Mouse (Mus musculus) lung, postnatal 4 days (tissue): ENCODE measurements around the gene Gm45618.
"Not testable (repeated sequence)": the region's sequence is repeated elsewhere in the genome, so short reads cannot be mapped to it uniquely, and the experiment has no call there.

Experiments used
- DNase-seq, 2 experiments: peaks; one replicate each; pipeline ENCODE4 v3.0.0; 2021

Gm45618 gene

DNA sequence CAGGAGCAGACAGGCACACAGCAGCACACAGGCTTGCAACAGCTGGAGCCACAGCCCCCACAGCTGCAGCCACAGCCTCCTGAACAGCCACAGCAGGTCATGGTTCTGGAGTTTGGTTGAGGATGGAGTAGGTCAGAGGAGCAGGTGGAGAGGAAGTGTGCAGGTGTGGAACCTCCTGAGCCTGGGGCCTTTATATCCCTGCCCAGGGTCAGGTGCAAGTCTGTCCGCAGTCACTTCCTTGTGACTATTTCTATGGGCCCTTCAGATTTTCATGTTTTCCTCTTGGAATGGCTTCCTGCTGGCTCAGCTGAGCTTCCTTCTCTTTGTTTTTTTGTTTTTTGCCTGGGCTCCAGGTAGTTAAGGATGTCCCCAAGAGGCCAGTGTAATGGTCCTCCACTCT is at the start of gene Gm45618:
TSS of gene Gm45618 (minus strand) at position 101 of the 400 bp plus-strand sequence.
- not testable (repeated sequence) for DNase-seq

DNA sequence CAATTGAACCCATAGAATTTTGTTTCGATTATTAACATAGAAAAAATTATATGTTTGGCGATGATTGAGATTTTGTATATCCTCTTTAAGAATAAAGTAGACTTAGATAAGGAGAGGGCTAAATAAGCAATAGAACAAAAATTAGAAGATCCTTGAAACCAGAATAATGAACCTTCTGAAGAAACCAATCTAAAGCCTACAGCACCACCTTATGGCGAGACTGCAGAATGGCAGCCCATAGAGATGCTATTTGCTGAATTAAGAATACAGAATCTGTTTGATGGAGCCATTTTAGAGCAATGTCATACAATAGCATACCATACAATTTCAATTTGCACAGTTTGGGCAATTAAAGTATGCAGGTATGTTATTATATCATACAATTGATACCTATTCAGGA is 49.3 kb upstream of the Gm45618 start:
- no peak for DNase-seq

DNA sequence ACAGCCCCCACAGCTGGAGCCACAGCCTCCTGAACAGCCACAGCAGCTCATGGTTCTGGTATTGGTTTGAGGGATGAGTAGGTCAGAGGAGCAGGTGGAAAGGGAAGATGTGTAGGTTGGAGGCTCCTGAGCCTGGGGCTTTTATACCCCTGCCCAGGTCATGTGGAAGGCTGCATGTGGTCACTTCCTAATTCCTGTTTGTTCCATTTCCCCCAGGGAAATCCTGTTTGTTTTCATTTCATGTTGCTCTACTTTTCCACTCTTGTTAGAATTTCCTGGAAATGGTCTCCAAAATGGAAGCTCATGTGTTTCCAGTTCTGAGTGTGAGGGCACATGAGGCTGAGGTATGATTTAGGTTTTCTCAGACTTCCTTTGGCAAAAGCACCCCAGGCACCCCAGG is 45.1 kb upstream of the Gm45618 start, which contains the start of gene Gm4553:
TSS of gene Gm4553 (minus strand) at position 101 of the 400 bp plus-strand sequence.
- DNase-seq, result not testable (repeated sequence)

DNA sequence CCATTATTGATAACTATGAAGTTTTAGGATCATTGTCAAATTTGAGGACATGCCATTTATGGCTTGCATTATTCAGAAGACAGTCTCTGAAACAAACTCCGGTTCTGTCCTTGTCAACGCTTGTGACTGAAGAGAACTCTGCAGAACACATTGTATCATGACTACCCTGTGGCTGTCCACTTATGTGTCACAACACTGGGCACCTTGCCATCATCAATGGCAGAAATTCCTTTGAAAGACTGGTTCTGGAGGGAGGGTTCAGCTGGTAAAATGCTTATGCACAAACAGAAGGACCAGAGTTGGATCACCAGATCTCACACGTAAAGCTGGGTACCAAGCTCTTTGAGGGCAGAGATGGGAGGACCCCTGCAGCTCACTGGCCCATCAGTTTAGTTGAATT is 38.8 kb upstream of the Gm45618 start:
- no peak for DNase-seq

DNA sequence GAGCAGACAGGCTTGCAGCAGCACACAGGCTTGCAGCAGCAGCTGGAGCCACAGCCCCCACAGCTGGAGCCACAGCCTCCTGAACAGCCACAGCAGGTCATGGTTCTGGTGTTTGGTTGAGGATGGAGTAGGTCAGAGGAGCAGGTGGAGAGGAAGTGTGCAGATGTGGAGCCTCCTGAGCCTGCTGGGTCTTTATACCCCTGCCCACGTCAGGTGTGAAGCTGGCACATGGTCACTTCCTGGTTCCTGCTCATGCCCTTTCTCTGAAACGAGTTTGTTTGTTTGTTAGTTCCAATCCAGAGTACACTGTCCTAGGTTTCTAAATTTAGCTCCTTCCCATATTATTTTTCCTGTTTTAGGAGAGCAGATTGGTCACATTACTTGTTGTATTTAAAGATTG is 36.5 kb upstream of the Gm45618 start, which contains the start of gene Gm29735:
TSS of gene Gm29735 (minus strand) at position 101 of the 400 bp plus-strand sequence.
- DNase-seq, result not testable (repeated sequence)

DNA sequence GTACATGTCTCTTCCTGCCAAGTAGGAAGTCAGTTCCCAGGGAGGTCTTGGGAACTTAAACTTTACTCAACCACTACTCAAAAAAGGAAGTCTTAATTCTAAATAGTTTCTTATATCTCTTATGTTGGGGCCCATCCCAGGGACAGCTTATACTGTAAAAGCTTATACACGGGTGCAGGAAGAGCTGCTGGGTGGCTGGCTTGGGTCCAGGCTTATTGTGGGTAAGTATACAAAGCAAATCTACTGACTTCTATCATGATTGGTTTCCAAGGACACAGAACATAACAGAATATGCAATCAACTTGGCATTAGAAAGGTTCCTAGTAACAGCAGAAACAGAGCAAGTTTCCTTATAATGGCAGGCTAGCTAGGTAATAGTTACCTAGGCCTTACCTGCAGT is 34.8 kb upstream of the Gm45618 start:
- no peak for DNase-seq

DNA sequence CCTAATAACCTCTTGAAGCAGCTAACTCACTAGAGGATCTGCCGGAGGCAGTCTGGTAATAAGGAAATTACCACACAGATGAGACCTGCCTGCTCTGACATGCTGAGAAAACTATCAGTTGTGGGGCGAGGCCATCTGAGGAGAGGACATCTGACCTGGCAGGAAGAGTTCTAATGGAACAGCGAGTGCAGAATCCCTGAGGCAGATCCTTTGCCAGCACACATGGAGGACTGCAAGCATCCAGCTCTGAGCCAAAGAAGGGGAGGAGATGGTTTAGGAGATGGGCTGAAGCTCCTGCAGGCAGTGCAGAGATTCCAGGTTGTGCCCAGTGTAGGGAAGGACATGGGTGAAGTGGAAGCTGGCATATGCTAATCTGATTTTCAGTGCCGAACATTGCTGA is 31.7 kb upstream of the Gm45618 start:
- no peak for DNase-seq

DNA sequence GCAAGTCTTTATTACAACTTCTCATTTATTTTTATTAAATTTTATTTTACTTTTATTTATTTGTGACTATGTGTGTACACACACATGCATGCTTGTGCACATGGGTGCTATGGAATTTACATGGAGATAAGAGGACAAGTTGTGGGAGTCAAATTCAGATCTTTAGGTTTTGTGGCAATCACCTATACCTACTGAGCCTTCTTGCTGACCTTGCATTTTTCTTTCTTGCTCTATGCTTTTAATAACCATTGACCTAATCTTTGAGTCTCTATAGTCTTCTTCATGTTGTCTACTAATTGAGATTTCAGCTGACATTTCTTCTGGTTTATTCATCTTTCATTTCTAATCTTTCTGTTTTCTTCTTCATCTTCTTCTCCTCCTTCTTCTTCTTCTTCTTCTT is 28.1 kb upstream of the Gm45618 start:
- no peak for DNase-seq

DNA sequence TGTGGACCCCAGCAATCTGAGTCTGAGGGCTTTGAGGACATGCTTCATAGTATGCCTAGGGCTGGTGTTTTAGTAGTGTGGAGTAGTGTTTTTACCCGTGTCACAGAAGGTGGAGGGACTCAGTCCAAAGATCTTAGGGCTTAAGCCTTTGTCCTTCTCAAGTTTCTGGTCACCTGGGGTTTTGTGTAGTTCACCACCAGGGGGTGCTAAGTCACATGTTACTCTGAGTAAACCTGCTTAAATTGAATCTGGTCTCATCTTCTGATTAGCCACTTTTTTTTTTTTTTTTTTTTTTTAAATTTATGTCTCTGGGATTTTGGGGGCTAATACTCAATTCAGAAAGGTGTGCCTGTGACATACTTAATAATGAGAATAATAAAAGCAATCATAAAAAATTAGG is 25.5 kb upstream of the Gm45618 start:
- peak in 1 of 2 experiments; percentile 53 for DNase-seq

DNA sequence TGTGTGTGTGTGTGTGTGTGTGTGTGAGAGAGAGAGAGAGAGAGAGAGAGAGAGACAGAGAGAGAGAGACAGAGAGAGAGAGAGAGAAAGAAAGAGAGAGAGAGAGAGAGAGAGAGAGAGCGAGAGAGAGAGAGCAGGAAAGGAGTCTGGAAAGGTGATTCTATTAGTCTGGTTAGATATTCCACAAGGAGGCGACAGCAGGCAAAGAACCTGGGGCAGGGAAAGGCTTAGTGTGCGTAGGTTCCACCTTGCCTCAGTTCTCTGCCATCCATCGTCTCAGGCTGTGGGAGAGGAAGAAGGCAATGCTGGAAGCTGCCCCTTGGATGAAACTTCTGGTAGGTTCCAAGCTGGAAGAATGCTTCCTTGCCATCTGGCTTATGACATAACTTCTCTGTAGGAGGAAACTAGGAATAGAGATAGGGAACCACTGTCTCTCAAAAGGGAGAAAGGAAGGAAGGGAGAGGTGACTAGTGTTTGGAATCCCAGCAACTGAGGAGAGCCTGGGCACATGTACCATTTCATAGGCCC is 24.9 kb upstream of the Gm45618 start:
- DNase-seq, result no peak

DNA sequence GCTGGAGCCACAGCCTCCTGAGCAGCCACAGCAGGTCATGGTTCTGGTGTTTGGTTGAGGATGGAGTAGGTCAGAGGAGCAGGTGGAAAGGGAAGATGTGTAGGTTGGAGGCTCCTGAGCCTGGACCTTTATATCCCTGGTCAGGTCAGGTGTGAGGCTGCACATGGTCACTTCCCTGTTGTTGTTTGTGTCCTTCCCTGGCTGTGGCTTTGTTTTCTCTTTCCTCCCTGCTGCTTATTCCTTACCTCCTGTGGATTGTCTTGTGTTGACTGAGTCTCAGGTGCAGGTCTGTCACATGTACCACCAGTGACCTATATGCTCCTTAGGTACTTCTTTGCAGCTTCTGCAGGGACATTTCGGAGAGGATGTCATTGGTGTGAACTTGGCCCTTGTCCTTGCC is 24.0 kb upstream of the Gm45618 start, which contains the start of gene Gm45337:
TSS of gene Gm45337 (minus strand) at position 101 of the 400 bp plus-strand sequence.
- DNase-seq, result no peak

DNA sequence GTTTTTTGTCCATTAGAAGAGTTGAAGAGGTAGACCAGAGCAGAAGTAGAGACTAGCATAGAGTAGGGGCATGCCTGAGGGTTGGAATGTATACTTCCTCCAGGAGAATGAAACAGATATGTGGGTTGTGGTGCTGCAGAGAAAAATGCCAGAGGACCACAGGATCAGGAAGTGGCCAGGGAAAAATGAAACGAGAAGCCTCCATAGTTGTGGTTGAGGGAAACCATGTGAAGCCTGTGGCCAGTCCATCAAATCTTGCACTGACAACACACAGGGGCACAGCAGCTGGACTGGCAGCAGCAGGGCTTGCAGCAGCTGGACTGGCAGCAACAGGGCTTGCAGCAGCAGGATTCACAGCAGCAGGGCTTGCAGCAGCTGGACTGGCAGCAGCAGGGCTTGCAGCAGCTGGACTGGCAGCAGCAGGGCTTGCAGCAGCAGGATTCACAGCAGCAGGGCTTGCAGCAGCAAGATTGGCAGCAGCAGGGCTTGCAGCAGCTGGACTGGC is 23.0 kb upstream of the Gm45618 start:
- not testable (repeated sequence) for DNase-seq

DNA sequence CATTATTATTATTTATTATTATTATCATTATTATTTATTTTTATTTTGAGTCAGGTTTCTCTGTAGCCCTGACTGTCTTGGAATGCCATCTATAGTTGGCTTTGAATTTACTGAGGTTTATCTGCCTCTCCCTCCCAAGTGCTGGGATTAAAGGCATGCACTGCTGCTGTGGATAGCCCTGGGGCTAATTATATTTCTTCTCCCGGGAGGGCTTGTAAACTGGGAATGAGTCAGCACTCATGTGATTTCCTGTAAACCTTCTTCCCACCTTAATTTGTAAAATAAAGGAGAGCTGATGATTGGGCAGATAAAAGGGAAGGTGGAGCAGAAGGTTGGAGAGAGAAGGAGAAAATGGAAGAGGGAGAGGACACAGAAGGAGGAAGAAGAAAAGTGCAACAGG is 20.2 kb upstream of the Gm45618 start:
- no peak for DNase-seq

DNA sequence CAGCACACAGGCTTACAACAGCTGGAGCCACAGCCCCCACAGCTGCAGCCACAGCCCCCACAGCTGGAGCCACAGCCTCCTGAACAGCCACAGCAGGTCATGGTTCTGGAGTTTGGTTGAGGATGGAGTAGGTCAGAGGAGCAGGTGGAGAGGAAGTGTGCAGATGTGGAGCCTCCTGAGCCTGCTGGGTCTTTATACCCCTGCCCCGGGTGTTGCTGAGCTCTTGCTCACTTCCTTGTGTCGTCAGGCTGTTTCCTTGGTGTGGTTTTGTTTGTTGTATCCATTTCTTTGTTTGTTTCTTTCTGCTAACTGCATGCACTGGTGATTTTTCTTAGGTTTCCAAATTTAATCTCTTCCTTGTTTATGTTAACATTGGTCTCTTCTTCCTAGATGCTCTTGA is 15.4 kb upstream of the Gm45618 start, which contains the start of gene Gm39115:
TSS of gene Gm39115 (minus strand) at position 101 of the 400 bp plus-strand sequence.
- not testable (repeated sequence) for DNase-seq

DNA sequence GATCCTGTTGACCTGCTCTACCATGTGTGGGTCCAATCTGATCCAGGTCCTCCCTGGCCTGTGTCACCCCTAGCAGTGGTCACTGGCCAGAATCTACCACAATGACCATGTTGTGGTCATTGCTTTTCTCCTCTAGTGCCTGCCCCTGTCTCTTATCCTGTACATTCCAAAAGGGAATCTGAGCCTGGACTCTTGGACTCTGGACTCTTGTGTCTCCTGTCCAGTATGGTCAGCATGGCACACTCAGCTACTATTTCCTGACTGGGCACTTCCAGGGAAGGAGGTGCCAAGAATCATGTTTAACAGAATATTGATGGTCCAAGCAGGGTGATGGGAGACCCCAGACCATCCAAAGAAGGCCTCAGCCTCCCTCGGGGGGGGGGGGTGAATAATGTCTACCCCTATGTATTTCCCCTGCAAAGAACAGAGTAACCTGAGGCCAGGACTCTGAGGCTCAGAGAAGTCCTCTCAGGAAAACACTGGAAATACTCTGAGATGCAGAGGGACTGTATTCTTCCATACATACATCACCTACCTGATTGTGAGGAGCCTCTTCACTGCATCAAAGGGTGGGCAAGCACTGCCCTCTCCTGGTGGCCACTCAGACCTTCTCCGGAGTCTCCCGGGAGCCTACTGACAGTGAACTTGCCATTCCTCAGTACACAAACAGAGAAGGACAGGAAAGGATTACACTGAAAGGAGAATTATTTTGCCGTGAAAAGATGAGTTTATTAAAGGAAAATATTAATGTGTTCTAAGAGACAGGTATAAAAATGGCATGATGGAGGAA is 13.9 kb upstream of the Gm45618 start:
- no peak for DNase-seq

DNA sequence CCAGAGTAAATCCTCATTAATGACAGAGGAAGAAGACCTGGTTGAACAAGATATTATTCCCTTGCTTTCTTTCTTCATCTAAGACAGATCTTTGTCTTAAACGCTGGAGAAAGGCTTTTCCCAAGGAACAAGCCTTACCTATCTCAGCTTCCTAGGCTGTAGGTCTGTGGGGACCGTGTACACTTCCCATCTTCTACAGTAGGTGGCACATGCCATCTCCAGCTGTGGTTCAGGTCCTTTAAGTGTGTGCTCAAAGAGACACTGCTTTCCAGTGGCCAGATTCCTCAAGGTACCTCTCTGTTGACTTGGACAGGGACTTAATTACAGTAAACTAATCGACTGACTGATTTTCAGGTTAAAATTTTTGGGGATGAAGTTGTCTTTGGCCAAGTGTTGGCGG is 8.3 kb upstream of the Gm45618 start:
- no peak for DNase-seq

DNA sequence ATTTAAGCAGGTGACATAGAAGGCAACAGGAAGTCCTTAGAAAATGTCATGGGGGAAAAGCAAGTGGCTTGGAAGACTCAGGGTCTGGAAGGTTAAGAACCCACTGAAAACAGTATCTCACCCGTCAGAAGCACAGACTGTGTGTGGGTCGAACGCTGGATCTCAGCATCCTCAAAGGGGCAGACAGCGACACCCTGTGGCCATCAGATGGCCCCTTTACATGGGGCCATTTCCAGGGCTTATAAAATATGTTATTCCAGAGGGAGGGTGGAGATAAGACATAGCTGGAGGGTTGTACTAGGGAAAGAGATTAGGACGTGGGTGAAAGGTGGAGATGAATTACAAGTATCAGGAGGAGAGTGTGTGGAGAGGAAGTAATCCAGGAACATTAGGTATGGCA is 897 bp downstream of the Gm45618 start:
- peak in 1 of 2 experiments; percentile 8 for DNase-seq

DNA sequence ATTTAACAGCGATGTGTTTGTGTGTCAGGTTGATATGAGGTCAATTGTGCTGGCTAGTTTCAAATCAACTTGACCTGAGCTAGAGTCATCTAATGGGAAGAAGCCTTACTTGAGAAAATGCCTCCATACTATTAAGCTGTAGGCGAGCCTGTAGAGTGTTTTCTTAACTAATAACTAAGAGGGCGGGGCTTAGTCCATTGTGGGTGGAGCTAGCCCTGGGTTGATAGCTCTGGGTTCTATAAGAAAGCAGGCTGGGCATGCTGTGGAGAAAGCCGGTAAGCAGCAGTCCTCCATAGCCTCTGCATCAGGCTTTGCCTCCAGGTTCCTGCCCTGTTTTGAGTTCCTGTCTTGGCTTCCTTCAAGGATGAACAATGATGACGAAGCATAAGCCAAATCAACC is 15.8 kb downstream of the Gm45618 start:
- no peak for DNase-seq

DNA sequence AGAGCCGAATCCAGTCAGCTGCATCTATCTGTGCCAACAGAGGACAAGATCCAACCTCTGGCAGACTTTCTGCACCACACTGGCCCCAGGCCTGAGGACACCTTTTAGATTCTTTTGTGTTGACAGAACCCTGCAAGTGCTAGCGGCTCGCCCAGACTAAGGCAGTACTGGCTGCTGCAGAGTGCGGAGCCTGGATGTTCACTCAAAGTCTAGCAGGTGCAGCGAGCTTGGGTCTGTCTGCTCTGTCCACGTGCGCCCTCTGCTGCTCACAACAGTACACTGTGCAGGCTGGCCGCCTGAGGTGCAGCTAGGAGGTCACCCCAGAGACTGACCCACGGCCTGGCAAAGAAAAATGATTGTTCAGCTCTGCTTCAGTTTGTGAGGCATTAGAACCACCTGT is 22.8 kb downstream of the Gm45618 start:
- peak; percentile 74 to 83 for DNase-seq

DNA sequence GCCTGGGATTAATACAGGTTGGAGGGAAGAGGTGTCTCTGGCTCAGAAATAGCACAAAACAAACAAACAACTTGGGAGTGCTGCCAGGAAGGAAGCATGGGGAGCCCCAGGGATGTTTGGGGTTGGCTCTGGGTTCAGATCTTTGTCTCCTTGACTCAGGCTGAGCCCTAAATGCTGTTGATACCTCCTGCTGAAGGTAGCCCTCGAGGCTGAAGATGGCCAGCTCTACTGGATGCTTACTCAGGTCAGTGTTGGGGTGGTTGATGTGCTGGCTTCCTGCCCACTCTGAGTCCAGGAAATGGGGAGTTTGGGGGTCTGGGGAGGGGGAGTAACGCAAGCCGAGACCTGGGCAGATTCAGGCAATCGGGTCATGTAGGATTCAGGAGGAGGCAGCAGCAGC is 23.8 kb downstream of the Gm45618 start:
- no peak for DNase-seq

DNA sequence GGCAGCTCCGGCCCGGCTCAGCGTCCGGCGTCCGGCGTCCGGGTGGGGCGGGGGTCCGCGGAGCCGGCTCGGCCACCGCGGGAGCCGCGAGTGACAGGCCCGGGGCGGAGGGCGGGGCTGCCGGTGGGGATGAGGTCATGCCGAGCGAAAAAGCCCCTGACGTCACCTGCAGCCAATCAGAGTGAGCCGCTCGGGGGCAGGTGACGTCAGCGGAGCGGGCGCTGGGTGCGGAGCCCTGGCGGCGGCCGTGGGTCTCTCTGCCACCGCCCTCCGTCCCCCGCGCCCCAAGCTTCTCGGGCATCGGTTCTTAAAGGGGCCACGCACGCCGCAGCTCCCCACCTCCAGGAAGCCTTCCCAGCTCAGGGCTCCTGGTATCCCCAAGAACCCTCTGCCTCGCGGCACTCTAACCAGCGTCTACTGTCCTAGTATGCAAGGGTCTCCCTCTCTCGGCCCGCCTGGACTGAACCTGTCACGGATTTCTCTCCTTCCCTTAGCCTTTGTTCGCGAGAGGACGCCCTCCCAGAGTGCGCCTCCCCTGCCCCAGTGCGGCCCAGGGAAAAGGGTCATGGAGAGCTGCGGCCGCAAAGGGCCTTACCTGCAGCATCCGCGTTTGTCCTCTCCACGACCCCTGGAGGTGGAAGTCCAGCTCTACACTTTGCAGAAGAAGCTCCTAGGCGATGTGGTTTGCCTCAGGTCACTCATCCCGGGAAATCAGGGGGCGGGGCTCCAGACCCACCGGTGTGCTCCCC is 25.2 kb downstream of the Gm45618 start, which contains the start of gene Dusp8:
TSS of gene Dusp8 (minus strand) at position 661 of the 749 bp plus-strand sequence.
- peak; percentile 94 for DNase-seq

DNA sequence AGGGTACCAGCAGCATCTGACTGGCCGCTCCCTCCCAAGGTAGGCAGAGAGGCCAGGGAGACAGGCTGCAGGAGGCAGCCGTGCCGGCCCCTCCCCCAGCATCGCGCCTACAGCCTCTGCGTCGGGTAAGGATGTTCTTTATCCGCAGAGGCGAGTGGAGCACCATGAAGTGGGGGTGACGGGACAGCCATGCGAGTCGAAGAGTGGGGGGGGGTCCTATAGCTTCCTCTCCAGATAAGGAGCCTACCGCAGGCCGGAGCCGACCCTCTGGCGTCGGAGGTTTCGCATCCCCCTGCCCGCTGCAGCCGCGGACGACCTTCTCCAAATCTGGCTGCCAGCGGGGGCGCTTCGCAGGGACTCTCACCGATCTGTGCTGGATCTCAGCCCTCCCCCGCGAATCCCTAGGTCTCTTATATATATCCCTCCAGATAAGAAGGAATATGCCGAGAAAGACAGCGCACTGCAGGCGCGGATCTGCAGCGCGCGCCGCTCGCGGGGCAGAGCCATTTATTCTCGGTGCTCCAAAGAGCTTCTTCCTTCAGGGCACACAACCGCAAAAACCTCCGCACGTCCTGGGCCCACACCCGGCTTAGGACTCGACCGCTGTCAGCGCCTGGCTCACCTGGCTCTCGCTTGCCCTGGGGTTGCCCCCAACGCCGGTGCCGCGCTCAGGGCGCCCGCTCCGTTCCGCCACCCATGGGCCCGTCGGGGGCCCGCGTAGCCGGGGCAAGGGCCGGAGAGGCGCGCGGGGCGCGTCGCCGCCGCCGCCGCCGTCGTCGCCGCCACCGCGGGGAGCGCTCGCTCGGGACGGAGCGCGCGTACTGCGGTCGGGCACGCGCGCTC is 26.0 kb downstream of the Gm45618 start:
- peak; percentile 49 to 53 for DNase-seq
